Mouse (Mus musculus) liver, embryonic 14 days (tissue): ENCODE measurements around the gene Tap2. TPM values are rescaled to one million over a fixed set of nuclear protein-coding genes. Genes with fewer than 3 reads are reported as not detected.

Experiments used
- polyA plus RNA-seq: library from polyadenylated mRNA; depleted of rRNA; stranded (reverse); fragments of >200 nt; gene quantifications from 2 replicates; pipeline ENCODE4 v1.2.3, GENCODE M21; 2012; rRNA removed

Tap2 gene
- 2.8 and 3.3 TPM in 2 replicates for polyA plus RNA-seq

GRCm38 (mm10) chr17:34203444-34203843 is at the start of gene Tap2:
Gene Tap2 (plus strand): TSS chr17:34203527.

GRCm38 (mm10) chr17:34187261-34187916 is 15.9 kb upstream of the Tap2 start, which contains the start of the genes Tap1 and Psmb9:
Gene Tap1 (plus strand): TSS chr17:34187553.
Gene Psmb9 (minus strand): TSS chr17:34187764.

GRCm38 (mm10) chr17:34196941-34197894 is 6.1 kb upstream of the Tap2 start, which contains the start of gene Psmb8:
Gene Psmb8 (plus strand): TSS chr17:34197721.

GRCm38 (mm10) chr17:34238706-34239105 is 35.4 kb downstream of the Tap2 start, which contains the start of gene H2-Ob:
Gene H2-Ob (plus strand): TSS chr17:34238903.

GRCm38 (mm10) chr17:34257594-34258375 is 54.5 kb downstream of the Tap2 start, which contains the start of gene H2-Ab1:
Gene H2-Ab1 (plus strand): TSS chr17:34257689.

Other genes with a start within 250 kb of the Tap2 start
- gene Vps52, start 247.7 kb upstream of the Tap2 start, polyA plus RNA-seq = 15.7 and 18.1 TPM in 2 replicates
- 1,154 and 1,315 TPM in 2 replicates for gene Rps18, start 247.5 kb upstream of the Tap2 start, polyA plus RNA-seq
- gene H2-K1, start 203.2 kb upstream of the Tap2 start, polyA plus RNA-seq = 115 and 137 TPM in 2 replicates
- gene Ring1, start 178.8 kb upstream of the Tap2 start, polyA plus RNA-seq = 9.6 and 10.5 TPM in 2 replicates
- 28.0 and 29.0 TPM in 2 replicates for gene H2-Ke6, start 175.5 kb upstream of the Tap2 start, polyA plus RNA-seq
- gene Slc39a7, start 171.8 kb upstream of the Tap2 start, polyA plus RNA-seq = 27.2 and 30.7 TPM in 2 replicates
- gene Rxrb, start 171.7 kb upstream of the Tap2 start, polyA plus RNA-seq = 15.0 and 18.0 TPM in 2 replicates
- 0.27 and 0.33 TPM in 2 replicates for gene Col11a2, start 164.1 kb upstream of the Tap2 start, polyA plus RNA-seq
- 0.32 and 0.41 TPM in 2 replicates for gene H2-Oa, start 111.2 kb upstream of the Tap2 start, polyA plus RNA-seq
- gene H2-DMa, start 84.0 kb upstream of the Tap2 start, polyA plus RNA-seq = 2.2 and 3.2 TPM in 2 replicates
- gene Brd2, start 80.9 kb upstream of the Tap2 start, polyA plus RNA-seq = 53.0 and 53.8 TPM in 2 replicates
- gene H2-DMb2, start 60.2 kb upstream of the Tap2 start, polyA plus RNA-seq = 0.18 and 0.41 TPM in 2 replicates
- gene H2-DMb1, start 50.5 kb upstream of the Tap2 start, polyA plus RNA-seq = 0.68 and 1.0 TPM in 2 replicates
- gene Tap1, start 16.0 kb upstream of the Tap2 start, polyA plus RNA-seq = 2.4 and 2.7 TPM in 2 replicates
- gene Psmb9, start 15.8 kb upstream of the Tap2 start, polyA plus RNA-seq = 5.4 and 6.2 TPM in 2 replicates
- 10.8 and 12.8 TPM in 2 replicates for gene Psmb8, start 5.8 kb upstream of the Tap2 start, polyA plus RNA-seq
- gene H2-Ob, start 35.4 kb downstream of the Tap2 start, polyA plus RNA-seq = 0.12 and 0.17 TPM in 2 replicates
- 1.5 and 1.9 TPM in 2 replicates for gene H2-Ab1, start 54.2 kb downstream of the Tap2 start, polyA plus RNA-seq
- 1.1 and 1.2 TPM in 2 replicates for gene H2-Aa, start 84.3 kb downstream of the Tap2 start, polyA plus RNA-seq
- 0.48 and 0.78 TPM in 2 replicates for gene H2-Eb1, start 102.3 kb downstream of the Tap2 start, polyA plus RNA-seq
- gene H2-Eb2, start 122.1 kb downstream of the Tap2 start, polyA plus RNA-seq = 0.01 TPM in 1 of 2 replicates, not detected in the other
- gene Btnl2, start 151.3 kb downstream of the Tap2 start, polyA plus RNA-seq = 0.03 TPM in 2 replicates
- not detected in 2 replicates for gene Btnl1, start 173.6 kb downstream of the Tap2 start, polyA plus RNA-seq
- gene BC051142, start 195.3 kb downstream of the Tap2 start, polyA plus RNA-seq = 0.15 and 0.23 TPM in 2 replicates